Mouse (Mus musculus) G1E (cell line): ENCODE measurements at regions not wholly inside any gene's neighbourhood (a gene's known extent, or its start where the extent isn't known, plus 50 kb on each side); places are given as distances from the start of the nearest gene placed in this dataset.

ENCODE experiments used
- ATAC-seq: 2 replicates; pipeline ENCODE4 v1.8.0; 2016; ENCODE audit warnings: mild to moderate bottlenecking; ENCODE audit not compliant: insufficient number of reproducible peaks, poor library complexity, low FRiP score, severe bottlenecking; ENCODE audit errors: extremely low read depth
- DNase-seq: peaks from one replicate; pipeline ENCODE4 v3.0.0; 2012; ENCODE audit warnings: low spot score
- H3K27me3 ChIP-seq: 2 replicates; pipeline ENCODE4 v1.6.1; 2012; ENCODE audit warnings: mild to moderate bottlenecking, low read length, inconsistent platforms; ENCODE audit not compliant: insufficient read depth
- H3K36me3 ChIP-seq: replicated peaks from 2 replicates; pipeline ENCODE3; 2012; ENCODE audit warnings: mild to moderate bottlenecking, inconsistent platforms
- H3K4me1 ChIP-seq: 2 replicates; pipeline ENCODE4 v1.6.1; 2012; ENCODE audit warnings: low read depth, low read length, inconsistent platforms, mixed read lengths; ENCODE audit not compliant: insufficient read depth
- H3K4me3 ChIP-seq: 2 replicates; pipeline ENCODE4 v1.5.1; 2012; ENCODE audit warnings: low read depth, mild to moderate bottlenecking, inconsistent platforms, low read length, moderate library complexity, mixed read lengths
- H3K9me3 ChIP-seq: replicated peaks from 2 replicates; pipeline ENCODE4 v1.6.1; 2012; ENCODE audit warnings: inconsistent platforms
- CTCF ChIP-seq: IDR thresholded peaks from 2 replicates; pipeline ENCODE4 v1.5.1; 2012; ENCODE audit warnings: low read depth, low read length, inconsistent platforms, mixed read lengths
- GATA1 ChIP-seq: IDR thresholded peaks from 2 replicates; pipeline ENCODE4 v1.6.1; 2012; ENCODE audit warnings: borderline replicate concordance, low read length, inconsistent platforms, mixed read lengths
- GATA2 ChIP-seq: IDR thresholded peaks from 2 replicates; pipeline ENCODE4 v1.6.1; 2012; ENCODE audit warnings: low read depth, low read length, inconsistent platforms, borderline replicate concordance
- POLR2AphosphoS5 ChIP-seq: IDR thresholded peaks from 2 replicates; pipeline ENCODE4 v1.6.1; 2012; ENCODE audit warnings: low read depth, low read length, inconsistent platforms; ENCODE audit not compliant: insufficient replicate concordance
- TAL1 ChIP-seq: conservative IDR thresholded peaks from 2 replicates; pipeline ENCODE4 v1.6.1; 2012; ENCODE audit warnings: low read depth, low read length, inconsistent platforms, mixed read lengths

DNA sequence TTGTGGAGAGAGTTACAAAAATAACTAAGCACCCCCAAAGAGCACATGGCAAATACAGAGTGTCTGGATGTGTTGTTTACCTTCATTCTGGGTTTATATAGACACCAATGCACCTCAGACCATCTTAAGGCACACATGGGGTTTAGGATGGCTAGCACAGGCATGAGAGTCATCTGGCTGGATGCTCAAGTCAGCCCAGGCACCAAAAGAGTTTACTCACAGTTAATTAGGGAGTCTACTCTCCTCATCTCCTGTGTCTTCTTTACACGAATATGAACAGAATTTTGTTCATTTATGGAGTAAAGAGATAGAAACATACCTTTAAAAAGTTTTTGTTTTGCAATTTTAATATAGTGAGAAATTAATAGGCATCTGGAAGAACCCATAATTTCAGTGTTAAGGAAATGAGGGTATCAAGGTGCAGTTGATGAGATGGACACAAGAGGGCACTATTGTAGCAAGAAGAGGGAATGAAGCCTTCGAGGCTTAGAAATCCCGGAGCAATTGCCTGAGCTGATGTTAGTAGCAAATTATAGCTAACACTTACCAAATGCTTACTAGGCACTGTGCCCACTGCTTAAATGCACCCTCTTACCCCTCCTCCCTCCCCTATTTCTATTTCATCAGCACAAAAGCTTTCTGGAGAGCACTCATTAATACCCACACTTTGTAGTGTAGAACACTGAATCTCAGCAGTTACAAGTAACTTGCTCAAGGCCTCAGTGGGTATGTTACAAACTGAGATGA lies 174.6 kb downstream of the Eepd1 start:
- H3K9me3 ChIP-seq = no peaks in the 10 kb centered on the region
- DNase-seq = no peak
- H3K4me3 ChIP-seq = no peak overlapping the region
- no peak for ATAC-seq
- H3K4me1 ChIP-seq = no peaks in the 10 kb centered on the region
- no peaks in the 10 kb centered on the region for H3K27me3 ChIP-seq
- no peaks in the 10 kb centered on the region for H3K36me3 ChIP-seq
- no peak for TF ChIP-seq TAL1
- peak; percentile 56 for TF ChIP-seq CTCF
- TF ChIP-seq GATA2 = no peak

DNA sequence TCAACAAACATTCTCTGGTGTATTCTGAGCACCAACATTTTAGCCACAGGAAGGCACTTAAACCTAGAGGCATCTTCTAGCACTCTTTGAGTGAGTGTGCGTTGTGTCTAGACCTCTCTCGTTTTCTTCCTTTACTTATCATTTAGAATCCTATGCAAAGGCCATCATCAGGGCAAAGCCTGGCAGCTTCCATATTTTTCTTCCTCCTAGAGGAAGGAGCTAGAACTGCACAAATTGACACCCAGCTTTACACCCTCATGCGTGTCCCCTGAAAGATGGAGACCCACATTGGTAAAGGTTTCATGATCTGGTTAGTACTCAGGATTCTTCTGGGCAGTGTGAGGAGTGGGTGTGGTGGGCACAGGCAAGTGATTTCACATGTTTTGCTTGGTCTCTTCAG lies 175.2 kb downstream of the Eepd1 start:
- Histone ChIP-seq H3K27me3 (no peaks in the 10 kb centered on the region), H3K4me3 (no peak overlapping the region), H3K4me1 (no peaks in the 10 kb centered on the region), H3K36me3 (no peaks in the 10 kb centered on the region), H3K9me3 (no peaks in the 10 kb centered on the region)
- TF ChIP-seq GATA1 = no peak
- no peak for TF ChIP-seq CTCF
- no peak for ATAC-seq
- no peak for DNase-seq

DNA sequence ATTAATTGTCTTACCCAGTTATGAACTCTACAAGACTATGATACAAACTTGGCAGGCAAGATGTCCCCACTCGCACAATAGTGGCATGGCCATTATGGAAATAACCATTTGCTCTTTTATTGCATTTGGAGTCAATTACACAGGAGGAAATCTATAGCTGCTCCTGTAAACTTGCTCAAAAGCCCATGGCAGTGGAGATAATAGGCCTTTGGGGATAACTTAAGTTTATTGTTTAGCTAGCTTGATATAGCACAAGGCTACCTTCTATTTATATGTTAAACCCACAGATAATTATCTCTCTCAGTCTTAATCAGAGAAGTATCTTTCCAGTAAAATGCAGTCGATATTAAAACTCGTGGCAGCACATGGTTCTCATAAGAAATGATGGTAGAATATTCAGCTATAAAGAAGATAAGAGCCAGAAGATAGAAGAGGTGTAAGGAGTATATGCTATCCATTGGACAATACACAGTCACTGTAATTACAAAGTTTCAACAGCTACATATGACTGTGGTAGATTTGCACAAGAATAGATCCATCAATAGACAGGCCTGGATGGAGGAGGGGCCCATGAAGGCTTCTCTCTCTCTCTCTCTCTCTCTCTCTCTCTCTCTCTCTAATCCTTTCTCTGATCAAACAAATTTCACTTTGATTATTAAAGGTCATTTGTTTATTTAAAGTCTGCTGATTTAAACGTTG lies 202.4 kb downstream of the Eepd1 start:
- Histone ChIP-seq H3K36me3 (no peaks in the 10 kb centered on the region), H3K27me3 (no peaks in the 10 kb centered on the region), H3K9me3 (no peaks in the 10 kb centered on the region), H3K4me3 (no peak overlapping the region), H3K4me1 (no peaks in the 10 kb centered on the region)
- ATAC-seq = no peak
- TF ChIP-seq POLR2AphosphoS5 (no peak), GATA2 (no peak), CTCF (no peak), TAL1 (no peak), GATA1 (no peak)
- DNase-seq = no peak

DNA sequence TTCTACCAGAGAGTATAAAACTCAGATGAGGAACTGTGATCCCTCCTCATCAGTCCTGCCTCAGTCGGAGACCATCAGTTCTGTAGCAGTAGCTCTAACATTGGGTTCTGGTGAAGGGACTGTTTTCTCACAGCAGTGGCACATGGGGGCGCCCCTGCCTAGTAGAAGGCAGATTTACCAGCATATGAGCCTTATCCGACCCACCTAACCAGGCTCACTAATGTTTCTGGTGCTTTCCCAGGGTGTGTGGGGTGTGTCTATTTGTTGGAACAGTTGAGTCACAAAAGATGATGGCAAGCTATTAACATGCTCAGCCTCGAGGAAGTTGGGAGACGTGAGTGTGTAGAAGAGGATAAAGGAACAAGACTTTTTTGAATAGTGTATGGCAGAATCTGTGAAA lies 212.3 kb downstream of the Eepd1 start:
- DNase-seq = no peak
- no peaks in the 10 kb centered on the region for H3K4me1 ChIP-seq

DNA sequence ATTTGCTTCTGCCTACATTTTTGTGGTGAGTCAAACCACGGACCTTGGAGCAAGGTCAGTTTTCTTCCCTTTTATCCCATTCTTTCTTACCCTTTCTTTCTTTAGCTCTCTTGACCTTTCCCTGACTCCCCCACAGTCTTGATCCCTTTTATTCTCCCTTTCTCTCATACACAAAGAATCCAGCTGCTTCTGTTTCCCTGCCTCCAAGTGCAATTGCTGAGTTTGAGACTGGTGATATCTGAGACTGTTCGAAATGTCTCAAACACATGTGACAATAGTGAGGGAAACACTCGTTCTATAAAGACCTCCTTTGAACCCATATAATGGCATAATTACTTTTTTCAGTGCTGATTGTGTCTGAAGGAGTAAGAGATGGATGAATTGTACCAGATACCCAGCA lies 213.7 kb downstream of the Eepd1 start:
- TF ChIP-seq POLR2AphosphoS5 = no peak
- no peak for TF ChIP-seq CTCF
- TF ChIP-seq GATA2 = no peak
- TF ChIP-seq GATA1 = no peak
- TF ChIP-seq TAL1 = no peak
- no peaks in the 10 kb centered on the region for H3K9me3 ChIP-seq
- H3K4me1 ChIP-seq = no peaks in the 10 kb centered on the region
- no peaks in the 10 kb centered on the region for H3K36me3 ChIP-seq
- no peaks in the 10 kb centered on the region for H3K27me3 ChIP-seq
- H3K4me3 ChIP-seq = no peak overlapping the region
- ATAC-seq (no peak), DNase-seq (no peak)

More for the DNA sequence above, 212.3 kb downstream of the Eepd1 start:
- TF ChIP-seq GATA1 (no peak), GATA2 (no peak), POLR2AphosphoS5 (no peak), CTCF (no peak)
- Histone ChIP-seq H3K36me3 (no peaks in the 10 kb centered on the region), H3K9me3 (no peaks in the 10 kb centered on the region), H3K27me3 (no peaks in the 10 kb centered on the region), H3K4me3 (no peak overlapping the region)
- no peak for ATAC-seq

DNA sequence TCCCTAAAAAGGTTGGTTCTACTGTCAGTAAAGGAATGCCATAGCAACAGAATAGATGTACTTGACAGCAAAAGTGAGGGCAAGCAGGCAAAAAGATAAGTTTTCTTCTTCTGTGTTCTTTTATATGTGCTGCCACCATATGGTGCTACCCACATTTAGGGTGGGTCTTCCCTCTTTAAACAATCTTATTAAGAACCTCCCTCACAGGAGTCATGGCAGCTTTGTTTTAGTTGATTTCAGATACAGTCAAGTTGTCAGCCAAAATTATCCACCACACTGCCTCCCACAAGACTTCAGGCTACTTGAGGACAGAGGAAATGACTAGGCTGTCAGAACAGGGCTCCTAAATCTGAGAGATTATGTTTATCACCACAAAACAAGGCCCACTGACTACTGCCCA lies 232.3 kb downstream of the Eepd1 start:
- Histone ChIP-seq H3K4me3 (no peak overlapping the region), H3K9me3 (no peaks in the 10 kb centered on the region), H3K4me1 (no peaks in the 10 kb centered on the region), H3K27me3 (no peaks in the 10 kb centered on the region), H3K36me3 (no peaks in the 10 kb centered on the region)
- no peak for ATAC-seq
- no peak for DNase-seq
- no peak for TF ChIP-seq GATA2

DNA sequence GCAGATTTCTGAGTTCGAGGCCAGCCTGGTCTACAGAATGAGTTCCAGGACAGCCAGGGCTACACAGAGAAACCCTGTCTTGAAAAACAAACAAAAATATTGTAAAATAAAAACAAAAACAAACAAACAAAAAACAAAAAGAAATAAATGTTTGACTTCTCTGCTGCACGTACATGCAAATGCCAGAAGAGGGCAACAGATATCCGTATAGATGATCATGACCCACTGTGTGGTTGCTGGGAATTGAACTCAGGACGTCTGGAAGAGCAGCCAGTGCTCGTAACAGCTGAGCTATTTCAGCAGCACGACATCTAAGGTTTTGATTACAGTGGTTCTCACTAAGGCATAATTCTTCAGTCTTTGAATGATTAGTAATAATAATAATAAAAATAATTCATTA lies 262.8 kb downstream of the Eepd1 start:
- Histone ChIP-seq H3K27me3 (no peaks in the 10 kb centered on the region), H3K4me1 (no peaks in the 10 kb centered on the region), H3K9me3 (no peaks in the 10 kb centered on the region), H3K36me3 (no peaks in the 10 kb centered on the region), H3K4me3 (no peak overlapping the region)
- ATAC-seq = no peak
- no peak for DNase-seq
- TF ChIP-seq CTCF = no peak
- no peak for TF ChIP-seq TAL1
- no peak for TF ChIP-seq GATA2
- TF ChIP-seq GATA1 = no peak
- no peak for TF ChIP-seq POLR2AphosphoS5
